Mouse (Mus musculus) kidney, postnatal 0 days (tissue): ENCODE data around the gene Smarca2. TPM values are rescaled to one million over a fixed set of nuclear protein-coding genes. Genes with fewer than 3 reads are reported as not detected.
A peak's percentile ranks its signal among the peaks of the same experiment; 100 is the strongest.
"Not testable (repeated sequence)": the region's sequence is repeated elsewhere in the genome, so short reads cannot be mapped to it uniquely, and the experiment has no call there.

Source experiments
- ATAC-seq: fragments of 200-750 bp; cut with Nextera tagmentation; replicated peaks from 2 replicates; pipeline ENCODE4 v1.8.0; 2017; ENCODE audit warnings: low read depth, moderate number of reproducible peaks, moderate TSS enrichment, moderate library complexity; ENCODE audit not compliant: low FRiP score
- DNase-seq: peaks from one replicate; pipeline ENCODE4 v3.0.0-alpha.2; 2016; ENCODE audit warnings: low spot score
- H3K27ac ChIP-seq: fragments of 300-500 bp; sonication (generic); 2 replicates; pipeline ENCODE4 v1.5.1; 2014; ENCODE audit warnings: mild to moderate bottlenecking
- H3K27me3 ChIP-seq: fragments of 300-500 bp; sonication (generic); 2 replicates; pipeline ENCODE4 v1.6.1; 2014; ENCODE audit warnings: low read length, mixed read lengths; ENCODE audit not compliant: insufficient read depth
- H3K36me3 ChIP-seq: fragments of 300-500 bp; sonication (generic); 2 replicates; pipeline ENCODE4 v1.6.1; 2014; ENCODE audit warnings: low read length, mixed read lengths; ENCODE audit not compliant: insufficient read depth
- H3K4me1 ChIP-seq: fragments of 300-500 bp; sonication (generic); replicated peaks from 2 replicates; pipeline ENCODE4 v1.6.1; 2014; ENCODE audit warnings: antibody characterized with exemption, low read length, mixed read lengths; ENCODE audit not compliant: insufficient read depth
- H3K4me2 ChIP-seq: fragments of 300-500 bp; sonication (generic); 2 replicates; pipeline ENCODE4 v1.6.1; 2014; ENCODE audit warnings: mild to moderate bottlenecking, low read length, moderate library complexity, mixed read lengths
- H3K4me3 ChIP-seq: fragments of 300-500 bp; sonication (generic); replicated peaks from 2 replicates; pipeline ENCODE4 v1.5.1; 2014; ENCODE audit warnings: low read depth, low read length
- H3K9ac ChIP-seq: fragments of 300-500 bp; sonication (generic); 2 replicates; pipeline ENCODE4 v1.6.1; 2014; ENCODE audit warnings: low read depth, low read length
- H3K9me3 ChIP-seq: fragments of 300-500 bp; sonication (generic); replicated peaks from 2 replicates; pipeline ENCODE4 v1.6.1; 2016; ENCODE audit warnings: low read length, inconsistent platforms, mixed read lengths
- CTCF ChIP-seq: IDR thresholded peaks from 2 replicates; pipeline ENCODE4 v1.5.1; 2016; ENCODE audit warnings: antibody characterized with exemption, low read depth, mild to moderate bottlenecking, moderate library complexity
- WGBS: fragments of 180-500 bp; shearing (Covaris S2); extraction: QIAGEN DNeasy Blood & Tissue Kit; methylation state at CpG from one replicate; pipeline ENCODE4 v1.1.7; 2014; 5-methylcytosine and 5-hydroxymethylcytosine counted together
- polyA plus RNA-seq: library from polyadenylated mRNA; unstranded; fragments of >200 nt; fragmentation: Nextera tagmentation; extraction: Ambion mirVana; gene quantifications from 2 replicates; pipeline ENCODE4 v1.2.1, GENCODE M21; 2015

The Smarca2 gene
- polyA plus RNA-seq, 1 experiment from 2014 or later = 36.1 TPM

GRCm38 (mm10) chr19:26733055-26733454, 128.2 kb downstream of the Smarca2 start:
- Histone ChIP-seq H3K27ac (no peak overlapping the region), H3K9me3 (no peaks in the 10 kb centered on the region), H3K9ac (no peak overlapping the region), H3K4me2 (no peak overlapping the region), H3K4me1 (no peaks in the 10 kb centered on the region), H3K36me3 (no peaks in the 10 kb centered on the region), H3K27me3 (no peaks in the 10 kb centered on the region), H3K4me3 (no peak overlapping the region)
- DNase-seq (no peak), ATAC-seq (no peak)
- 54% methylated on average over 2 of the region's 2 CpGs for WGBS
- no peak for TF ChIP-seq CTCF

GRCm38 (mm10) chr19:26733546-26734100, 128.8 kb downstream of the Smarca2 start:
- no peaks in the 10 kb centered on the region for H3K4me1 ChIP-seq
- H3K4me2 ChIP-seq = no peak overlapping the region
- H3K36me3 ChIP-seq = no peaks in the 10 kb centered on the region
- TF ChIP-seq CTCF = no peak
- DNase-seq = no peak
- H3K9ac ChIP-seq = no peak overlapping the region
- no peaks in the 10 kb centered on the region for H3K9me3 ChIP-seq
- H3K27me3 ChIP-seq = no peaks in the 10 kb centered on the region
- WGBS = 60% methylated on average over 7 of the region's 7 CpGs
- H3K4me3 ChIP-seq = no peak overlapping the region
- ATAC-seq = no peak
- H3K27ac ChIP-seq = no peak overlapping the region

GRCm38 (mm10) chr19:26734704-26735109, 129.9 kb downstream of the Smarca2 start:
- Histone ChIP-seq H3K27me3 (no peaks in the 10 kb centered on the region), H3K4me2 (no peak overlapping the region), H3K9ac (no peak overlapping the region), H3K4me3 (no peak overlapping the region), H3K27ac (no peak overlapping the region), H3K9me3 (no peaks in the 10 kb centered on the region), H3K36me3 (no peaks in the 10 kb centered on the region), H3K4me1 (no peaks in the 10 kb centered on the region)
- no peak for TF ChIP-seq CTCF
- 66% methylated on average over 10 of the region's 10 CpGs for WGBS
- DNase-seq = no peak
- ATAC-seq = no peak

GRCm38 (mm10) chr19:26745021-26745420, 140.2 kb downstream of the Smarca2 start:
- not testable (repeated sequence) for H3K27ac ChIP-seq, H3K27me3 ChIP-seq, H3K9ac ChIP-seq, H3K36me3 ChIP-seq, H3K4me3 ChIP-seq, ATAC-seq, H3K9me3 ChIP-seq, DNase-seq, H3K4me2 ChIP-seq, H3K4me1 ChIP-seq
- 89% methylated on average over 4 of the region's 4 CpGs for WGBS

DNA sequence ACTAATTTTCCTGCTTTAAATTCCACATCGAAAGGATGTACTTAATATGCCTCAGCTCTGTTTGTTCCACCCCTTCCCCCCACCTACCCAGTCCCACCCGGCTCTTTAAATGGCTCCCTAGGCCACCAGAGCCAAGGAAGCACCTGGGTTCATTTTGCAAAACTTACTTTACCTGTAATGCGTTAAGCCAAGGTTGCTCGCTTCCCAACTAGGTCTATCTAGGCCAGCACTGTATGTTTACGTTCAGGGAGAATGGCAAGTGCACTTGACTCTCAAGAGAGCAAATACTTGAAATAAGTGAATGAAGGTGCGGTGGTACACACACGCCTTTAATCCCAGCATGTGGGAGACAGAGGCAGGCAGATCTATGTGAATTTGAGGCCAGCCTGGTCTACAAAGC, 140.7 kb downstream of the Smarca2 start:
- Histone ChIP-seq H3K4me2 (no peak overlapping the region), H3K4me1 (peaks cover 8% of the 10 kb centered on the region), H3K36me3 (no peaks in the 10 kb centered on the region), H3K4me3 (no peak overlapping the region), H3K27ac (no peak overlapping the region), H3K27me3 (no peaks in the 10 kb centered on the region), H3K9ac (no peak overlapping the region), H3K9me3 (no peaks in the 10 kb centered on the region)
- DNase-seq (no peak), ATAC-seq (no peak)
- 91% methylated on average over 7 of the region's 7 CpGs for WGBS
- no peak for TF ChIP-seq CTCF

DNA sequence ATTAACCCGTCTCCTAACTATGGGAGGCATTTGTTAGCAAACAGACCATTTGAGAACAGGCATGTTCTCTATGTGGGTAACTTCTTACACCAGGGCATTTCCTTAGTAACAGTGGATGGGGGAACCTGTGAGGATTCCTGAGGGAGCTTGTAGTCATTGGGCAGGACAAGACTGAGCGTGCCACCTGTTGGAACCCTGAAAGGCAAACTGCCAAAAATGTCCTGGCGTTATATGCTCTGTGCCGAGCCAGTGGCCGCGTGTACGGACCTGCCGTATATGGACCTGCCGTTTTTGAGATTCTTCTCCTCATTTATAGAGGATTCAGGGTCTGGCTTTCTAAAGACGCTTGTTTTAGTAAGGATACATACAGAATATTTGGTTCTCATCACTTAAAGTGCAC, 141.4 kb downstream of the Smarca2 start:
- WGBS = 85% methylated on average over 10 of the region's 10 CpGs
- TF ChIP-seq CTCF = no peak
- H3K27ac ChIP-seq = peak overlapping the region; percentile 98; the same call in 1 of the 2 replicates
- no peaks in the 10 kb centered on the region for H3K9me3 ChIP-seq
- H3K27me3 ChIP-seq = no peaks in the 10 kb centered on the region
- H3K4me3 ChIP-seq = no peak overlapping the region
- DNase-seq = no peak
- no peaks in the 10 kb centered on the region for H3K36me3 ChIP-seq
- peaks cover 8% of the 10 kb centered on the region for H3K4me1 ChIP-seq
- no peak overlapping the region for H3K9ac ChIP-seq
- no peak overlapping the region for H3K4me2 ChIP-seq
- no peak for ATAC-seq
